Mouse (Mus musculus): ENCODE measurements around the gene Plekho2.

Gene Plekho2

GRCm38 (mm10) chr9:65579781-65580371 lies at the start of gene Plekho2:
Plekho2 (minus strand) TSS chr9:65580040.
- DNase-seq, result peak; percentile 96

DNA sequence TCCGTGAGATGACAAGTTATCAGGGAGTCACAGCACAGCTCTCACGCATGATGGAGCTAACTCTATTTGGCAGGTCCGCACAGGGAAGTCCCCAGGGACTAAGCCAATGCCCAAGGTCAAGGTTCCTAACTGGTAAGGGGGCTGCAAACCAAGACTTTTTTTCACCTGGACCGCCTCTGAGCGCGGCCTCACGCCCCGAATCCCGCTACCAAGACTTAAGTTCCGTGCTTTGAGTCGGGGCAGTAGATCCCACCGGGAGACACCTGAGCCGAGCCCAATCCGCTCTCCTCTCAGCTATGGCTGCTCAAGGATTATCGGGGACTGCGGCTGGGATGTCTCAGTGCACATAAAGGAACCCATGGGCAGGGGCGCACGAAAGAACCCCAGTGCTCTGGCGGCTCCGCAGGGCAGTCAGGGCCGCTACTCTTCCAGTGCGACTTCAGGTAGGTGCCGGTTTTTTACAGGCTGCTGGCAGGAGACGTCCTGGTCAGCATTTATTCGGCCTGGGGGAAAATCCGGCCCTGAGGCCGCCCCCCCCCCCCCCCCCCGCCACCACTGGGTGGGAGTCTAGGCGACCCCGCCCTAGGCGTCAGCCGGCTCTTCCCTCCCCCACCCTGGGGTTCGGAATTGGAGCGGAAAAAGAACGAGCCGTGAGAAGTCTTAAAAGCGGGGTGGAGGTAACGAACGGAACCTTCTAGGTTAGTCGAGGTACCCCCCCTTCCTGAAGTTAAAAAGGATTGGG lies 49.4 kb upstream of the Plekho2 start, which contains the start of gene Rbpms2:
Gene Rbpms2, plus strand, starts transcription at position 624 of the 742 bp plus-strand sequence.
- DNase-seq, result peak; percentile 43

DNA sequence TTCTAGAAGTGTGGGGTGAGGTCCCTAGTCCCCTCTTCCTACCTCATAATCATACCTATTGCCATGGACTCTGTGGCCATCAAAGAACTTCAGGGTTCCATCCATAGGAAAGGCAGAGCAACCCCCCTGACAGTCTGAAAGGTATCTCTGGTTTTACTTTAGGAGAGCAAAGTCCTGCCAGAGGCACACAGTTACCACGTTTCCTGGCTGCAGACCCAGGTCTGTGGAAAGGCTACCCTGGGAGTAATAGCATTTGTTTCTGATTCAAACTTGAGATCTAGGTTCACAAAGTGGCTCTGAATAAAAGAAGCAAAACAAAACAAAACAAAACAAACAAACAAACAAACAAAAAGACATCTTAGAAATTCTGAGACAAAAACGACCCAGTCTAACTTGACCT lies 44.4 kb upstream of the Plekho2 start:
- DNase-seq, result no peak

GRCm38 (mm10) chr9:65622826-65623225 lies 43.0 kb upstream of the Plekho2 start:
- DNase-seq, result no peak

DNA sequence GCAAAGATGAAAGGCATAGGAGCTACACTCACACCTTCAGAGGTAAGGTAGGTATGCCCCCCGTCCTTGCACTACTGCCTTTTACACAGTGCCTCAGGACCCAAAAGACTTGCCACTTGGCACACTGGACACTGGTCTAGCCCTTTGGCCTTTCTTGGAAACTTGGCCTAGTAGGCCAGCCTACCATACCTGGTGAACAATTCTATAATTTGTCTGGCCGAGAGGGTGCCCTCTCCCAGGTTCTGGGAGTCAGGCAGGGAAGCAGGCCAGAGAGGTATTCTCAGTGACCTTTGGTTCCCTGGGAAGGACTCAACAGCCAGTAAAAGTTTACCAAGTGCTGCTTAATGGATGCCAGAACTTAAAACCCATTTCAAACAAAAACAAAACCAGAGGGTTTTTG lies 41.8 kb upstream of the Plekho2 start:
- DNase-seq, result no peak

DNA sequence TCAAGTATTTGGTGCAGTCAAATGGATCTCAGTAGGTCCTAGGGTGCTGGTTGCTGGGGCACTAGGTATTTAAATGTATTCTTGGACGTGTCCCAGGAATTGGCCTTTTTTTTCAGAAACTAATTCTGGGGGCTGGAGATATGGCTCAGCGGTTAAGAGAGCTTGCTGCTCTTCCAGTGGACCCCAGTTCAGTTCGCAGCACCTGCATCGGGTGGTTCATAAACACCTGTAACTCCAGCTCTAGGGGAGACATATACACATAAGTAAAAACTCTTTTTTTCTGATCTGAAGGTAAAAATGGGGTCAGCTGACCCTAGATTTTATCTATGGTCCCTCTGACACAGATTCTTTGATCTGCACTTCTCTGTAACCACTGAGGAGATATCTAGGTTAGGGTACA lies 41.4 kb upstream of the Plekho2 start:
- peak; percentile 55 for DNase-seq

- DNase-seq, result no peak
These were observed 39.5 kb upstream of the Plekho2 start for GRCm38 (mm10) chr9:65619311-65619710.

GRCm38 (mm10) chr9:65613098-65613497 lies 33.3 kb upstream of the Plekho2 start:
- no peak for DNase-seq

DNA sequence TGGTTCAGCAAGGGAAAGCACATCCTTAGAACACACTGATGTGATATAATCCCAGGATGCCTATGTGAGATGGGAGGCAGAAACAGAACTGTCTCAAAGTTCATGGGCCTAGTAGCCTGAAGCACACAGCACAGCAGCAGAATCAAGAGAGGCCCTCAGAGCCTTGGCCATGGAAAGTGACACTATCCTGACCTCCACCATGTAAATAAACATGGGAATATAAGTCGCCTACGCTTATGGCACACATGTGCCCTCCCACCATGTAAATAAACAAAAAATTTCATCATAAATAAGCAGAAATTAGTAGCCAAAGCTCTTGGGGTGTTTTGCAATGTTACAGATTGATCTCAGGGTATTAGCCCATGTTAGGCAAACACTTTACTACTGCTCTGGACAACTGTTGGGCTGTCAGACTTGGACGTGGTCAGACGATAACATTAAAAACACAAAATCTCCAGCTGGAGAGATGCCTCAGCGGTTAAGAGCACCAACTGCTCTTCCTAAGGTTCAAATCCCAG lies 32.2 kb upstream of the Plekho2 start:
- no peak for DNase-seq

DNA sequence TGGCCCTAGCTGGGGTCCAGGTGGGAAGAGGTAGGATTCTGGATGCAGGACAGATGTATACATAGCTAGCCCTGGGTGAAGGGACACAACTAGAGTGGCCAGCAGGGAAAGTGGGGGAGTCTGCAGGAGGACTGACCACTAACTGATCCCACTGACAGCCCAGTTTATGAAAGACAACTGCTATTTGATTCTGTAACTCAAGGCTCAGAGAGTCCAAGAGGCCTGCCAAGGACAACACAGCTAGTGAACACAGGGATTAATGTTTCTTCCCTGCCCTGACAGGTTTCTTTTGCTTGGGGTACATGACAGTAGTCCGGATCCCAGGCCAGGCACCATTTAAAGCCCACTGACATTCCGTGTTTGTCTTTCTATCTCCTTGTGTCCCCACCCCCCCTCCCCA lies 27.3 kb upstream of the Plekho2 start:
- DNase-seq, result no peak

DNA sequence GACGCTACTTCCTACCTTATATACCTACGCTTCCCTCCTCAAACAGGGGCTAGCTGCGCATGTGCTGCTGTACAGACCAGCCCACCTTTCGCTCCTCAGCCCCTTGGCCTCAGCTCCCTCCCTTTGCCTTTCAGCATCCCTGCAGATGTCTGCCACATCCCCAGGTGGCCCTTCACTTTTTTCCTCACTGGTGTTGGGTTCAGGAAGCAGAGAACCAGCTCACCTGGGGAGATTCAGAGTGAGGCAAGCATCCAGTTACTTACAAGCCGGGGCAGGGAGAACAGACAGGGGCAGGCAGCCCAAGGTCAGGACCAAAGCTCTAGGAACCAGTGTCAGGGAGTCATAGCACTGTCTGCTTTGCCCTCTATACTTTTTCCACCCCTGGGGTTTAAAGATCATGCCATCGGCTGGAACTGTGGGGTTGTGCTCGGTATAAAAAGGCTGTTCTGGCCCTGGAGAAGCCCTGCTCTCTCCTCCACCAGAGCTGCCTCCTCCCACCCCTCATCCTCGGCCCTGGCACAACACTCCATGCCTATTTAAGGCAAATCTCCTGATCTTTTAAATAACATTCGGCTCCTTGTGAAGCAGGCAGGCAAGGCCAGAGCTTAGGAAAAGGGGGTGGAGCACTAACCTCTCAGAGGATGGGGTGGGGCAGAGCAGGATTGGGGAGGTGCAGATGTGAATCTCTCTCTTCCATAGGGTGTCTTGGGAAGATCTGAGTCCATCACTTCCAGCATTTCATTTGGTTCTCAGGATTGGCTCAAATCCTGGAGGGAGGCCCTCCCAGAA lies 26.7 kb upstream of the Plekho2 start:
- no peak for DNase-seq

- DNase-seq, result peak; percentile 69
These were observed 25.8 kb upstream of the Plekho2 start for GRCm38 (mm10) chr9:65605471-65606136.

DNA sequence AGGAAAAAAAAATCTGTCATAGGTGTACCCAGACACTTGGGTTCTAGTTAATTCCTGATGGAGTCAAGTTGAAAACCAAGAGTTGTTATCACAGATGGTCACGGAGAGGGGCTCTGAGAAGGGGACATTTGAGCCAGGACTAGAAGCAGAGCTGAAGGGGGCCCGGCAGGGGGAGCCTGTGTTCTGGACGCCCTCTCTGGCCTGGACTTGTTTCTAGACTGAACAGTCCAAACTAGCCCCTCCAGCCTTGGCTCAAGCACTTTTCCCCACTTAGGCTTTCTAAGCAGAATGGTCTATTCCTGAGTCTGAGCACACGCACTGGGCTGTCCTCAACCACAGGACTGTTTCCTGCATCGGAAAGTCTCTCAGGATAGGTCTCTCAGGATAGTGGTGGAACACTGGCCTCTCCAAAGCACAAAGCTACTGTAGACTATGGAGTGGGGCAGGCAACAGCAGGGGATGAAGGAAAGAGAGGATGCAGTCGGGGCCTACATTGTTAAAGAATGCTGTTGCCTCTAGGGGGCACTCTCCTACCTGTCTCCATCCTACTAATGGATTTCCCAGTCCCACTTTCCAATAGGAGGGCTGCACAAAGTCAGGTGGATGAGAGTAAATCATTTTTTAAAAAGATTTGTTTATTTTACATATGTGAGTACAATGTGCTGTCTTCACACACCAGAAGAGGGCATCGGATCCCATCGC lies 23.7 kb upstream of the Plekho2 start:
- no peak for DNase-seq

DNA sequence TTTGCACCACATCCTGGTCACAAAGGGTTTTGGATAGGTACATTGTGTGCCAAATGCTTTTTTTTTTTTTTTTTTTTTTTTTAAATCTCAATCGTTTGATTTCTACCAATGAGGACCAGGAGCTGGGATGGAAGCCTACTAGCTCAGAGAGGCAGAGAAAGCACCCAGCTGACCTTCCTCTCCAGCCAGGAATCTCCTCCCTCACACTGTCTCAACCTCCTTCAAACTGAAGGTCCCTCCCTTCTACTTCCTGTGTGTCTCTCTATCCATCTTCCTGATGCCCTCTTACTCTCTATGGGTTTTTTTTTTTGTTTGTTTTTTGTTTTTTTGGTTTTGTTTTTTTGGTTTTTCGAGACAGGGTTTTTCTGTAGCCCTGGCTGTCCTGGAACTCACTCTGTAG lies 21.1 kb upstream of the Plekho2 start:
- no peak for DNase-seq

DNA sequence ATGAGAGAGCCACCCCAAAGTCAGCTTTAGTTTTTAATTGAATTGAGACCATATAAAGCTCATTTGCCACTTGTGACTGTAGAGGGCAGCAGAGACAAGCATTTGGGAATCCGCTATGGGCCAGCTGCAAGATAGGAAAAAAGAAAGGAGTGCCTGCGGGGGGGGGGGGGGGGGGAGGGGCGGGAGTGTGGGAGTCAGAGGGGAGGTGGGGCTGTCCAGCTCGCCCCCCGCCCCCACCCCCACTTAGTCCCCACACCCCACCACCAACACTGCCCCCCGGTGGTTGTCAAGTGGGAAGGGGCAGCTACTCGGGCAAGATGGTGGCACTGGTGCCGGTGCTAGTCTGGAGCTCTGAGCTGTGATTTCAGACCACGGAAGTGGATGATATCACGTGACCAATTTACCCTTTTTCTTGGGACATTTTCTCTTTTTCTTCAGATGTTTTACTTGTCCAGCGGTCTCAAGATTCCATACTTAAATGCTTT lies 19.0 kb upstream of the Plekho2 start:
- peak; percentile 72 for DNase-seq

- DNase-seq, result no peak
These were observed 13.8 kb upstream of the Plekho2 start for GRCm38 (mm10) chr9:65593596-65593995.

- DNase-seq, result no peak
These were observed 12.9 kb upstream of the Plekho2 start for GRCm38 (mm10) chr9:65592721-65593120.

DNA sequence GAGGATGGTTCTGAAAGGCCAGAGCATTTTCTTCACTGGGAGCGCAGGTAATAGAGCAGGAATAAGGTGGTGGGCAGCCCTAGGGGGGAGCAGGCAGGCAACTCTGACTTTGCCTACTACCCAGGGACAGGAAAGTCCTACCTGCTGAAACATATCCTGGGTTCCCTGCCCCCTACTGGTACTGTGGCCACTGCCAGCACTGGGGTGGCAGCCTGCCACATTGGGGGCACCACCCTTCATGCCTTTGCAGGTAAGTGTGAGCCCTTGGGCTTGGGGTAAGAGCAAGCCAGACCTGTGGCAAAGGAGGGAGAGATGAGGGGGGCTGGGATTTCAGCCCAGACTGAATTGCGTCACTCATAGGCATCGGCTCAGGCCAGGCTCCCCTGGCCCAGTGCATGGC lies 9.3 kb upstream of the Plekho2 start:
- peak; percentile 31 for DNase-seq

DNA sequence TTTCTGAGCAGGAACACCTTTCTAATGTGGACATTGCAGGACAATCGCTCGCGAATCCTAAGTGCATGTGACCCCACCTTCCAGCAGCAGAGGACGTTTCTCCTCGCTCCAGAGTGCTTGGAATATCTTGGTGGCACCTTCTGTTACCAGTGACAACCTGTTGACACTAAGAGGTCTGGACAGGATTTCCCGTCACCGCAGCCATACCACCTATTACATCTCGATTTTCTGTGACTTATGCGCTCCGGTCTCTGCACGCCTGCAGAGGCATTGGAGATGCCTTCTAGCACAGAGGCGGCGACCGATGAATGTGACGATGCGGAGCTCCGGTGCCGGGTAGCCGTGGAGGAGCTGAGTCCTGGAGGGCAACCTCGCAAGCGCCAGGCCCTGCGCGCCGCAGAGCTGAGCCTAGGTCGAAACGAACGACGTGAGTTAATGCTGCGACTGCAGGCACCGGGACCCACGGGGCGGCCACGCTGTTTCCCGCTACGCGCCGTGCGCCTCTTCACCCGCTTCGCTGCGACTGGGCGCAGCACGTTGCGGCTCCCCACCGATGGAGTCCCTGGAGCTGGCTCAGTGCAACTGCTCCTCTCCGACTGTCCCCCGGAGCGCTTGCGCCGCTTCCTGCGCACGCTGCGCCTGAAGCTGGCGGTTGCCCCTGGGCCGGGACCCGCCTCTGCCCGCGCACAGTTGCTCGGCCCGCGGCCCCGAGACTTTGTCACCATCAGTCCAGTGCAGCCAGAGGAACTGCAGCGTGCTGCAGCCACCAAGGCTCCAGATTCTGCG lies 7.9 kb upstream of the Plekho2 start:
- peak; percentile 69 for DNase-seq

GRCm38 (mm10) chr9:65587270-65587572 lies 7.4 kb upstream of the Plekho2 start:
- no peak for DNase-seq
